Mouse (Mus musculus): ENCODE measurements at regions not wholly inside any gene's neighbourhood (a gene's known extent, or its start where the extent isn't known, plus 50 kb on each side); places are given as distances from the start of the nearest gene placed in this dataset.

DNA sequence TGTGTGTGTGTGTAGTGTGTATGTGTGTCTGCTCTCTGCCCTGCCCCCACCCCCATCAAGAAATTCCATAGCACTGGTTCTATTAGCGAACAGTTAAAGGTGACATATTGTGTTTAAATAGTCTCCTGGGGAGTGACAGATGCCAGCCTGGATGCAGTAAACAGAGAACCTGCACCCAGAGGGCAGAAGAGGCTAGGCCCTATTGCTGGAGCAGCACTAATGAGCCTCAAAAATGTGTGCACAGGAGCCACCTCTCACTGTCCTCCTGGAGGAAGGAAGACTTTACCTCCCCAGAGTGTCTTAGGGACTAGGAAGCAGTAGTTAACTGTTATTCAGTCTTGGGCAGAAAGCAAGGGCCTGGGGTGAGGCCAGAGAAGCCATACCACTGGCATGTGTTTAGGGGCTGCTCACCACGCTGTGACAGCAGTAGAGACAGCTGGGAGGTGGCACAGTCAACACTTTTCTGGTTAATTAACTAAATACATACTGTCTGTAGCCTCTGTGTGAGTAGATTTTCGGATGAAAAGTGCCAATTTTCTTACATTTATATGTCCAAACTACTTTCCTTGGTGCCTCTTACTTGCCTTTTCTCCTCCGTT lies 155.5 kb upstream of the Vstm2b start:
- in situ Hi-C loops (cut with MboI; ENCODE audit: low sequenced_read_pairs in 2 of 2, unreplicated experiment in 2 of 2), result loop anchor here in 1 of 2 experiments (10.0 kb wide), 1 partner anchor 62 kb away; no protein-coding TSS in a partner anchor
- DNase-seq (ENCODE audit: low read depth, low spot score), result no peak
- H3K4me1 ChIP-seq (ENCODE audit: control insufficient read depth in 2 of 2, insufficient read depth in 2 of 2, low read length in 2 of 2, poor library complexity in 1 of 2), result no peaks in the 10 kb centered on the region
- H3K9ac ChIP-seq (ENCODE audit: insufficient read depth, low read depth, low read length, poor library complexity, severe bottlenecking), result no peak overlapping the region
- no peaks in the 10 kb centered on the region for H3K36me3 ChIP-seq (ENCODE audit: control insufficient read depth, insufficient read depth, low read length, poor library complexity, severe bottlenecking)
- no peaks in the 10 kb centered on the region for H3K9me3 ChIP-seq (ENCODE audit: control insufficient read depth, insufficient read depth, low read depth, low read length)
- no peak overlapping the region for H3K27ac ChIP-seq (ENCODE audit: insufficient read depth, low read depth, low read length, poor library complexity, severe bottlenecking)
- TF ChIP-seq ZC3H11A (IDR thresholded peaks at IDR 0.05; ENCODE audit: borderline replicate concordance, low read depth, low read length), result no peak
- TF ChIP-seq CHD2 (IDR thresholded peaks at IDR 0.05; ENCODE audit: low read depth, low read length), result no peak
- TF ChIP-seq MAFK (IDR thresholded peaks at IDR 0.05; ENCODE audit: insufficient read depth, low read depth, low read length), result no peak
- no peak for TF ChIP-seq HCFC1 (IDR thresholded peaks at IDR 0.05; ENCODE audit: borderline replicate concordance, insufficient read depth, low read length)
- TF ChIP-seq ZNF384 (IDR thresholded peaks at IDR 0.05; ENCODE audit: low read depth, low read length), result no peak
- no peak overlapping the region for H3K4me3 ChIP-seq (ENCODE audit: insufficient read depth in 1 of 2, low read depth in 1 of 2, low read length in 2 of 2, poor library complexity in 1 of 2, severe bottlenecking in 1 of 2)

DNA sequence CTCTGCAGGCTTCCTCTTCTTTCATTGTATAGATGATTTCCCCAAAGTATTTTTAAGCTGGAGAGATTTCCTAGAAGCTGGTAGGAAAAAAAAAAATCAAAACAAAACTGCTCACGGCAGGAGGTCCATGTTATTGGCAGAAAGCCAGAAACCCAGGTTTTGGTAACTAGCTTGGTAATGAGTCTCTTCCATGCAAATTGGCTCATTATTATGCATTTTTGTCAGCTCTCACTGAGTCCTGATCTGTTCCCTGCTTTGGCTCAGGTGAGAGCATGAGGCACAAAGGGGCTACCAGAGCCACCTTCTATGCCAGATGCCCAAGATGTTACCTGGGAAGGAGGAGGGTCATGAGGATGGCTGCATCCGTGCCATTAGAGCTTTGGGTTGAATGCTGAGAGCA lies 146.3 kb upstream of the Vstm2b start:
- Histone ChIP-seq H3K27ac (ENCODE audit: insufficient read depth, low read depth, low read length, poor library complexity, severe bottlenecking) (no peak overlapping the region), H3K4me3 (ENCODE audit: insufficient read depth in 1 of 2, low read depth in 1 of 2, low read length in 2 of 2, poor library complexity in 1 of 2, severe bottlenecking in 1 of 2) (no peak overlapping the region), H3K4me1 (ENCODE audit: control insufficient read depth in 2 of 2, insufficient read depth in 2 of 2, low read length in 2 of 2, poor library complexity in 1 of 2) (peaks cover 0 to 2% of the 10 kb centered on the region in 2 experiments; a peak in 1 of 4 replicates), H3K9ac (ENCODE audit: insufficient read depth, low read depth, low read length, poor library complexity, severe bottlenecking) (no peak overlapping the region), H3K36me3 (ENCODE audit: control insufficient read depth, insufficient read depth, low read length, poor library complexity, severe bottlenecking) (no peaks in the 10 kb centered on the region), H3K9me3 (ENCODE audit: control insufficient read depth, insufficient read depth, low read depth, low read length) (no peaks in the 10 kb centered on the region)
- in situ Hi-C loops (cut with MboI; ENCODE audit: low sequenced_read_pairs in 2 of 2, unreplicated experiment in 2 of 2), result no loop called here
- DNase-seq (ENCODE audit: low read depth, low spot score), result no peak
- no peak for TF ChIP-seq MAFK (IDR thresholded peaks at IDR 0.05; ENCODE audit: insufficient read depth, low read depth, low read length)
- no peak for TF ChIP-seq ZNF384 (IDR thresholded peaks at IDR 0.05; ENCODE audit: low read depth, low read length)
- no peak for TF ChIP-seq HCFC1 (IDR thresholded peaks at IDR 0.05; ENCODE audit: borderline replicate concordance, insufficient read depth, low read length)
- TF ChIP-seq ZC3H11A (IDR thresholded peaks at IDR 0.05; ENCODE audit: borderline replicate concordance, low read depth, low read length), result no peak
- no peak for TF ChIP-seq CHD2 (IDR thresholded peaks at IDR 0.05; ENCODE audit: low read depth, low read length)

DNA sequence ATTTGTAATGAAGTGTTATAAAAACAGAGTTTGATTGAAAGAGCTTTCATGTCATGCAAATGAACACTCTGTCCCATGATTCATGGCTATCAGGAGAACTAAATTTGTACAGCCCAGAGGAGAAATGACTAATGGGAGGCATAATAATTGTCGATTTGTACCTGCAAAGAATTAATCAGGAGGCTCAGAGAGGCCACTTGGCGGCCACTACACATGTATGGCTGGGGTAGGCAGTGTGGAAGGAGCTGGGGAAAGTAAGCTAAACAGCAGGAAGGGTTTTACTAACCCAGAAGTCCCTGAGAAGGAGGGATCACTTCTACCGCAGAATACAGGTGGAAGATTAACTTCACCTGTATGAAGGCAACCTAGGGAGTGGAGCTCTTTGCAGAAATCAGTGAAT lies 145.9 kb upstream of the Vstm2b start:
- Histone ChIP-seq H3K9ac (ENCODE audit: insufficient read depth, low read depth, low read length, poor library complexity, severe bottlenecking) (no peak overlapping the region), H3K27ac (ENCODE audit: insufficient read depth, low read depth, low read length, poor library complexity, severe bottlenecking) (no peak overlapping the region), H3K36me3 (ENCODE audit: control insufficient read depth, insufficient read depth, low read length, poor library complexity, severe bottlenecking) (no peaks in the 10 kb centered on the region), H3K4me1 (ENCODE audit: control insufficient read depth in 2 of 2, insufficient read depth in 2 of 2, low read length in 2 of 2, poor library complexity in 1 of 2) (peaks cover 0 to 2% of the 10 kb centered on the region in 2 experiments; a peak in 1 of 4 replicates), H3K9me3 (ENCODE audit: control insufficient read depth, insufficient read depth, low read depth, low read length) (no peaks in the 10 kb centered on the region), H3K4me3 (ENCODE audit: insufficient read depth in 1 of 2, low read depth in 1 of 2, low read length in 2 of 2, poor library complexity in 1 of 2, severe bottlenecking in 1 of 2) (no peak overlapping the region)
- DNase-seq (ENCODE audit: low read depth, low spot score), result no peak
- in situ Hi-C loops (cut with MboI; ENCODE audit: low sequenced_read_pairs in 2 of 2, unreplicated experiment in 2 of 2), result no loop called here
- no peak for TF ChIP-seq CHD2 (IDR thresholded peaks at IDR 0.05; ENCODE audit: low read depth, low read length)
- TF ChIP-seq ZC3H11A (IDR thresholded peaks at IDR 0.05; ENCODE audit: borderline replicate concordance, low read depth, low read length), result no peak
- TF ChIP-seq HCFC1 (IDR thresholded peaks at IDR 0.05; ENCODE audit: borderline replicate concordance, insufficient read depth, low read length), result no peak
- TF ChIP-seq MAFK (IDR thresholded peaks at IDR 0.05; ENCODE audit: insufficient read depth, low read depth, low read length), result no peak
- no peak for TF ChIP-seq ZNF384 (IDR thresholded peaks at IDR 0.05; ENCODE audit: low read depth, low read length)

DNA sequence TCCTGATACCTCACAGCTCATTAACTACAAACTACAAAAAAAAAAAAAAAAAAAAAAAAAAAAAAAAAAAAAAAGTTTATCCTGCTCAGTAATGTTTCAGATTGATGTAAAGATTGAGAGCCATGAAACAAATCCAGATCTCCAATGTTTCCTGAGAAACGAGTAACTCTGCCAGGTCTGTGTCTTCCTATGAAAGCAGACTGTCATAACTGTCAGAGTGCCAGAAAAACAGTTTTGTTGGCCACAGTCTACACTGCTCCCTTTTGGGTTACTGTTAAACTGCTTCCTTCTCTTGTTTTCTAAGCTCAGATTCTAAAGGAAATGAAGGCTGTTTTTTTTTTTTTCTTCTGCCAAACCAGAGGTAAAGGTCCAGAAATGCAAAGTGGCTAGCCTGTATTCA lies 144.6 kb upstream of the Vstm2b start:
- no peaks in the 10 kb centered on the region for H3K9me3 ChIP-seq (ENCODE audit: control insufficient read depth, insufficient read depth, low read depth, low read length)
- peaks cover 0 to 2% of the 10 kb centered on the region in 2 experiments; a peak in 1 of 4 replicates for H3K4me1 ChIP-seq (ENCODE audit: control insufficient read depth in 2 of 2, insufficient read depth in 2 of 2, low read length in 2 of 2, poor library complexity in 1 of 2)
- TF ChIP-seq HCFC1 (IDR thresholded peaks at IDR 0.05; ENCODE audit: borderline replicate concordance, insufficient read depth, low read length) (no peak), CHD2 (IDR thresholded peaks at IDR 0.05; ENCODE audit: low read depth, low read length) (no peak), ZC3H11A (IDR thresholded peaks at IDR 0.05; ENCODE audit: borderline replicate concordance, low read depth, low read length) (no peak), ZNF384 (IDR thresholded peaks at IDR 0.05; ENCODE audit: low read depth, low read length) (peak; percentile 43; the same call in 1 of the 2 replicates)
- H3K4me3 ChIP-seq (ENCODE audit: insufficient read depth in 1 of 2, low read depth in 1 of 2, low read length in 2 of 2, poor library complexity in 1 of 2, severe bottlenecking in 1 of 2), result no peak overlapping the region
- no peak overlapping the region for H3K9ac ChIP-seq (ENCODE audit: insufficient read depth, low read depth, low read length, poor library complexity, severe bottlenecking)
- H3K27ac ChIP-seq (ENCODE audit: insufficient read depth, low read depth, low read length, poor library complexity, severe bottlenecking), result no peak overlapping the region
- no peak for DNase-seq (ENCODE audit: low read depth, low spot score)
- no peaks in the 10 kb centered on the region for H3K36me3 ChIP-seq (ENCODE audit: control insufficient read depth, insufficient read depth, low read length, poor library complexity, severe bottlenecking)
- in situ Hi-C loops (cut with MboI; ENCODE audit: low sequenced_read_pairs in 2 of 2, unreplicated experiment in 2 of 2), result no loop called here
